Mouse (Mus musculus): ENCODE measurements at regions not wholly inside any gene's neighbourhood (a gene's known extent, or its start where the extent isn't known, plus 50 kb on each side); places are given as distances from the start of the nearest gene placed in this dataset.

DNA sequence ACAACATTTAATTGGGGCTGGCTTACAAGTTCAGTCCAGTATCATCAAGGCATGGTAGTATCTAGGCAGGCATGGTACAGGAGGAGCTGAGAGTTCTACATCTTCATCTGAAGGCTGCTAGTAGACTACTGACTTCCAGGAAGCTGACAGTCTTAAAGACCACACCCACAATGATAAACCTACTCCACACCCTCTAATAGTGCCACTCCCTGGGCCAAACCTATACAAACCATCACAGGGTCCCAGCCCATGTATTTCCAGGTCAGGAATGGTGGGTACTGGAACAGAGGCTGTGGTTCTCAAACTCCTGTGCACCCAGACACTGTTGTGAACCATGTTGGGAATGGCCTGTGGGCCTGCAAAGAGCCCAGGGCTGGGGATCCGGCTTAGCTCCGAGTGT, 55.2 kb upstream of the Eif4g2 start:
- no peak for DNase-seq (ENCODE audit: low spot score in 2 of 2)

DNA sequence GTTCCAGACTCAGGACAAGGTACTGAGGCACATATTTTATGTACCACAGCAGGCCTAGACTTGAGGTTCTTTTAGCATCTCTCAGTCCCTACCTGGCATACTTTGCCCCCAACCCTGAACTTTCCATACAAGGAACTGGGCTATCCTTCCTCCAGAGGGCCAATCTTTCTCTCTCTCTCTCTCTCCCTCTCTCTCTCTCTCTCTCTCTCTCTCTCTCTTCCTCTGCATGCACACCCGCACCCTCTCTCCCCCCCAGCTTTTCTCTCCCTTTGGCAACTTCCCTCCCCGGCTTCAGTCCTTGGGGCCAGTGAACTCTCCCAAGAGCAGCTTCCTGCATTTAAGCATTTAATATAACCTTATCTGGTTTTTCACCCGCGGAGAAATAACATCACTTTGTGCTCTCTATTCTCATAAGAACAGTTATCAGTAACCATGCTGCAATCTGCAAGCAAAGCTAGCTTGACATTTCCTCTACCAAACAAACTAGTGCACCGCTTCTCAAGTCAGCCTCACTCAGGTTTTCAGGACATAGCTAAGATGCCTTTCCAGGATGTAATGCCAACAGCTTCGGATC, 53.3 kb upstream of the Eif4g2 start:
- no peak for DNase-seq (ENCODE audit: low spot score in 2 of 2)

DNA sequence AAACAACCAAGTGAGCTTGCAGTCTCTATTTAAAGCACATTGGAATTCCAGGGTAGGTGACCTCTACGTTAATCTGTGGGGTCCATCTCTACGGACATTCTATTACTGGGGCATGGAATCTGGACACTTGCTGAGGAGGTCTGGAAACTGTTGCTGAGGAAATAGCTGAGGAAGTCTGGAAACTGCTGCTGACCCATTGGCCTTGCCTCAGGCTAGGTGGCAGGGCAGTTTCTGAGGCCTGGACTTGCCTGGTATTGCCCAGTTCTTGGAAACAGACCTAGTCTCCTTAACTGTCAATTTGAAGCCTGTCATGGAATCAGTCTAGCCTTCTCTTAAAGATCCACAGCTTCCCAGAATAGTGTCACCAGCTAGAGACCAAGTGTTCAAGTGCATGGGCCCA, 51.7 kb upstream of the Eif4g2 start:
- no peak for DNase-seq (ENCODE audit: low spot score in 2 of 2)
